Mouse (Mus musculus) bone marrow macrophage, adult 2 months (primary cell): ENCODE measurements at regions not wholly inside any gene's neighbourhood (a gene's known extent, or its start where the extent isn't known, plus 50 kb on each side); places are given as distances from the start of the nearest gene placed in this dataset.

Experiments used
- CTCF ChIP-seq: IDR thresholded peaks from 2 replicates; pipeline ENCODE4 v1.5.1; 2012; ENCODE audit warnings: low read depth, mild to moderate bottlenecking, low read length, moderate library complexity
- POLR2A ChIP-seq: IDR thresholded peaks from 2 replicates; pipeline ENCODE4 v1.6.1; 2012; ENCODE audit warnings: mild to moderate bottlenecking, low read depth, low read length, borderline replicate concordance

- TF ChIP-seq CTCF (no peak), POLR2A (no peak)
Measured at GRCm38 (mm10) chr15:86566111-86566510, 351.9 kb downstream of the Tbc1d22a start.
